Mouse (Mus musculus): ENCODE data around the gene 1700001J03Rik. TPM values are rescaled to one million over a fixed set of nuclear protein-coding genes. Genes with fewer than 3 reads are reported as not detected.
"Not testable (repeated sequence)": the region's sequence is repeated elsewhere in the genome, so short reads cannot be mapped to it uniquely, and the experiment has no call there.

1700001J03Rik gene
- total and polyA plus RNA-seq, 2 experiments from 2014 or later, result not detected

DNA sequence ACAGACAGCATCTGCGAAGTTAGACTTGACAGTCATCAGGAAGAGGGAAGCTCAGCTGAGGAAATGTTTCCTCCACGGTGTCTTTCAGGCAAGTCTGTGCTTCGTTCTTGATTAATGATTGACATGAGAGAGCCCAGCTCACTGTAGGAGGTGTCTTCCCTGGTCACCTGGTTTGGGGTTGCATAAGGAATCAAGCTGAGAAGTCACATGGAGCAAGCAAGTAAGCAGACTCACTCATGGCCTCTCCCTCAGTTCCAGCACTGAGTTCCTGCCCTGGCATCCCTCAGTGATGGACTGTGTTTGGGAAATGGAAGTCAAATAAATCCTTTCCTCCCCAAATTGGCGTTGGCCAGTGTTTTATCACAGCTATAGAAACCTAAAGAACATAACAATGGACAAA lies 5.0 kb upstream of the 1700001J03Rik start:
- H3K36me3 ChIP-seq (ENCODE audit: insufficient read depth, low read length), result no peaks in the 10 kb centered on the region
- ATAC-seq, result no peak
- no peaks in the 10 kb centered on the region for H3K27me3 ChIP-seq (ENCODE audit: insufficient read depth, low read length)
- H3K4me1 ChIP-seq (ENCODE audit: insufficient read depth, low read length), result no peaks in the 10 kb centered on the region
- no peak for DNase-seq (ENCODE audit: low spot score)
- WGBS, result 71% methylated on average over 4 of the region's 4 CpGs
- no peak overlapping the region for H3K27ac ChIP-seq
- H3K9me3 ChIP-seq (ENCODE audit: low read length), result 0 out of 2 replicates have a peak, but pooled peaks cover 2% of the 10 kb centered on the region
- H3K4me3 ChIP-seq (ENCODE audit: low read length), result no peak overlapping the region
- TF ChIP-seq CTCF (IDR thresholded peaks at IDR 0.05; ENCODE audit: low read depth), result no peak
- H3K9ac ChIP-seq (replicated peaks; ENCODE audit: low read length), result no peak overlapping the region
- H3K4me2 ChIP-seq (ENCODE audit: low read depth, low read length), result no peak overlapping the region

- Histone ChIP-seq H3K27me3 (ENCODE audit: insufficient read depth, low read length) (no peaks in the 10 kb centered on the region), H3K4me1 (ENCODE audit: insufficient read depth, low read length) (no peaks in the 10 kb centered on the region), H3K9me3 (ENCODE audit: low read length) (no peaks in the 10 kb centered on the region), H3K9ac (replicated peaks; ENCODE audit: low read length) (no peak overlapping the region), H3K4me2 (ENCODE audit: low read depth, low read length) (no peak overlapping the region), H3K4me3 (ENCODE audit: low read length) (no peak overlapping the region), H3K27ac (no peak overlapping the region), H3K36me3 (ENCODE audit: insufficient read depth, low read length) (no peaks in the 10 kb centered on the region)
- DNase-seq (ENCODE audit: low spot score) (no peak), ATAC-seq (no peak)
- 68% methylated on average over 7 of the region's 7 CpGs for WGBS
- TF ChIP-seq CTCF (IDR thresholded peaks at IDR 0.05; ENCODE audit: low read depth), result no peak
Observed at GRCm38 (mm10) chr5:146188712-146189111, 3.6 kb upstream of the 1700001J03Rik start.

GRCm38 (mm10) chr5:146188144-146188543 lies 3.0 kb upstream of the 1700001J03Rik start:
- WGBS, result 88% methylated on average over 1 of the region's 1 CpGs
- no peak overlapping the region for H3K4me3 ChIP-seq (ENCODE audit: low read length)

GRCm38 (mm10) chr5:146187441-146187840 lies 2.3 kb upstream of the 1700001J03Rik start:
- not testable (repeated sequence) for H3K4me2 ChIP-seq (ENCODE audit: low read depth, low read length); H3K27me3 ChIP-seq (ENCODE audit: insufficient read depth, low read length); H3K9me3 ChIP-seq (ENCODE audit: low read length); H3K9ac ChIP-seq (replicated peaks; ENCODE audit: low read length); ATAC-seq; H3K4me1 ChIP-seq (ENCODE audit: insufficient read depth, low read length); H3K36me3 ChIP-seq (ENCODE audit: insufficient read depth, low read length); H3K27ac ChIP-seq; H3K4me3 ChIP-seq (ENCODE audit: low read length)
- WGBS, result 35% methylated on average over 5 of the region's 5 CpGs
- peak; percentile 75 for TF ChIP-seq CTCF (IDR thresholded peaks at IDR 0.05; ENCODE audit: low read depth)
- peak; percentile 73 for DNase-seq (ENCODE audit: low spot score)

More at GRCm38 (mm10) chr5:146188144-146188543, 3.0 kb upstream of the 1700001J03Rik start:
- ATAC-seq, result no peak
- Histone ChIP-seq H3K4me1 (ENCODE audit: insufficient read depth, low read length) (no peaks in the 10 kb centered on the region), H3K9ac (replicated peaks; ENCODE audit: low read length) (no peak overlapping the region), H3K9me3 (ENCODE audit: low read length) (no peaks in the 10 kb centered on the region), H3K36me3 (ENCODE audit: insufficient read depth, low read length) (no peaks in the 10 kb centered on the region), H3K27ac (no peak overlapping the region), H3K27me3 (ENCODE audit: insufficient read depth, low read length) (no peaks in the 10 kb centered on the region), H3K4me2 (ENCODE audit: low read depth, low read length) (no peak overlapping the region)
- no peak for DNase-seq (ENCODE audit: low spot score)
- peak; percentile 43 for TF ChIP-seq CTCF (IDR thresholded peaks at IDR 0.05; ENCODE audit: low read depth)

GRCm38 (mm10) chr5:146172744-146173143 lies 12.4 kb downstream of the 1700001J03Rik start:
- H3K27ac ChIP-seq; H3K4me2 ChIP-seq (ENCODE audit: low read depth, low read length); ATAC-seq; H3K4me1 ChIP-seq (ENCODE audit: insufficient read depth, low read length); H3K9ac ChIP-seq (replicated peaks; ENCODE audit: low read length); H3K27me3 ChIP-seq (ENCODE audit: insufficient read depth, low read length); H3K4me3 ChIP-seq (ENCODE audit: low read length); H3K36me3 ChIP-seq (ENCODE audit: insufficient read depth, low read length); DNase-seq (ENCODE audit: low spot score); H3K9me3 ChIP-seq (ENCODE audit: low read length): not testable (repeated sequence)
- peak; percentile 20; the same call in 1 of the 2 replicates for TF ChIP-seq CTCF (IDR thresholded peaks at IDR 0.05; ENCODE audit: low read depth)
- 58% methylated on average over 4 of the region's 4 CpGs for WGBS

DNA sequence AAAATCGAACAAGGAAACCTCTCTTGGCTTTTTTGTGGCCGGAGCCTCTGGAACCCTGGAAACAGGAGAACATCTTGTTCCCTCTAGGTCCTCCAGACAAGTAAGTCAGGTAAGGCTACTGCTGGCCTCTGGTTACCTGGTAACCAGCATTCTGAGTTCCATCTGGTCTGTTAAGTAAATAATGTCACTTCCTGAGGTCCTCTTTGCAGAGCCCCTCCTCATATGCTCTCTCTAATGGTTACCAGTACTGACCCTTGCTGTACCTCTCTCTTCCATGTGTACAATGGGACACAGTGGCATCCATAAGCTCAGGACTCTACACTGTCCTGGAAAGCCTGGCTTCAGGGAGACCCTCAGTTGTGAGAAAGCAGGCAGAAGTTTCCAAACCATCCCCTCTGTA lies 14.5 kb downstream of the 1700001J03Rik start, which contains the start of gene Gm6309:
Gm6309 (minus strand) TSS at position 101 of the 400 bp plus-strand sequence.
- not testable (repeated sequence) for DNase-seq (ENCODE audit: low spot score); H3K4me1 ChIP-seq (ENCODE audit: insufficient read depth, low read length); H3K4me2 ChIP-seq (ENCODE audit: low read depth, low read length); H3K9ac ChIP-seq (replicated peaks; ENCODE audit: low read length); ATAC-seq; H3K27ac ChIP-seq; H3K36me3 ChIP-seq (ENCODE audit: insufficient read depth, low read length); H3K4me3 ChIP-seq (ENCODE audit: low read length); H3K9me3 ChIP-seq (ENCODE audit: low read length); H3K27me3 ChIP-seq (ENCODE audit: insufficient read depth, low read length)
- 81% methylated on average over 2 of the region's 2 CpGs for WGBS

DNA sequence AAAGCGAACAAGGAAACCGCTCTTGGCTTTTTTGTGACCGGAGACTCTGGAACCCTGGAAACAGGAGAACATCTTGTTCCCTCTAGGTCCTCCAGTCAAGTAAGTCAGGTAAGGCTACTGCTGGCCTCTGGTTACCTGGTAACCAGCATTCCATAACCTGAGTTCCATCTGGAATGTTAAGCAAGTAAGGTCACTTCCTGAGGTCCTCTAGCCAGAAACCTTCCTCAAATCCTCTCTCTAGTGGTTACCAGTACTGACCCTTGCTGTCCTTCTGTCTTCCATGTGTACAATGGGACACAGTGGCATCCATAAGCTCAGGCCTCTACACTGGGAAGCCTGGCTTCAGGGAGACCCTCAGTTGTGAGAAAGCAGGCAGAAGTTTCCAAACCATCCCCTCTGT lies 24.7 kb downstream of the 1700001J03Rik start, which contains the start of gene Gm5565:
Gm5565 (minus strand) TSS at position 101 of the 400 bp plus-strand sequence.
- 93% methylated on average over 3 of the region's 3 CpGs for WGBS
- DNase-seq (ENCODE audit: low spot score); H3K4me3 ChIP-seq (ENCODE audit: low read length); H3K27me3 ChIP-seq (ENCODE audit: insufficient read depth, low read length); H3K9ac ChIP-seq (replicated peaks; ENCODE audit: low read length); H3K27ac ChIP-seq; H3K4me1 ChIP-seq (ENCODE audit: insufficient read depth, low read length); H3K4me2 ChIP-seq (ENCODE audit: low read depth, low read length); H3K9me3 ChIP-seq (ENCODE audit: low read length); ATAC-seq; H3K36me3 ChIP-seq (ENCODE audit: insufficient read depth, low read length): not testable (repeated sequence)

- not testable (repeated sequence) for H3K36me3 ChIP-seq (ENCODE audit: insufficient read depth, low read length); DNase-seq (ENCODE audit: low spot score); H3K9ac ChIP-seq (replicated peaks; ENCODE audit: low read length); ATAC-seq; H3K27ac ChIP-seq; H3K27me3 ChIP-seq (ENCODE audit: insufficient read depth, low read length); H3K4me2 ChIP-seq (ENCODE audit: low read depth, low read length); H3K4me3 ChIP-seq (ENCODE audit: low read length); H3K9me3 ChIP-seq (ENCODE audit: low read length); H3K4me1 ChIP-seq (ENCODE audit: insufficient read depth, low read length)
- WGBS, result 94% methylated on average over 4 of the region's 4 CpGs
Observed at GRCm38 (mm10) chr5:146158326-146158725, 26.8 kb downstream of the 1700001J03Rik start.

All from hindbrain, postnatal 0 days (tissue).